Mouse (Mus musculus): ENCODE measurements around the gene Mmp20. TPM values are rescaled to one million over a fixed set of nuclear protein-coding genes. Genes with fewer than 3 reads are reported as not detected.
A peak's percentile ranks its signal among the peaks of the same experiment; 100 is the strongest.

Mmp20 gene
- polyA plus RNA-seq, 1 experiment from 2014 or later: not detected

DNA sequence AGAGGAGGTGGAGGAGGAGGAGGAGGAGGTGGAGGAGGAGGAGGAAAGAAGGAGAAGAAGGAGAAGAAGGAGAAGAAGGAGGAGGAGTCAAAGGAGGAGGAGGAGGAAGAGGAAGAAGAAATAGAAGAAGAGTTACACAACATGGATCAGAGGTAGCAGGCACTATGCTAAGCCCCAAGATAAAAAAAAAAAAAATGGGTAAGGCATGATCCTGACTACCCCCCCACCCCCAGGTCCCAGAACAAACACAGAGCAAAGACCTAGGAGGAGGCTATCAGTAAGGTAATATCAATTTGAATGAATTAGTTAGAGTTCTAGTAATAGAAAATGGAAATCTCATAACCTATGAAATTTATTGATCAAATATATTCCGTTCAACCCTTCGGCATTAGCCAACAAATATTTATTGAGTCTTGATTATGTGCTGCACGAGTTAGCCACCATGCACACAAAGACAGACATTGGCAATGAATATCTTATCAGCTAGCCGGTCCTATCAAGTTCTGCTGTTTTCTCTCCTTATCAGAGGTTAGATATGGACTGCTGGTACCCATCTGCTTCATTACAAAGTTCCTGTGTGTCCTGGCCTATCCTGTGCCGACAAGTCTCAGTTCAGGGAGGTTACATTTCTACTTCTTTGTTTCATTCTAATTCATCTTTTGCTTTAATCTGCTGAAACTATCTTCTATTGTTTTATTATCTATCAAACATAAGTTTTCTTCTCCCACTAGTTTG is 24.5 kb downstream of the Mmp20 start:
- Histone ChIP-seq H3K4me2 (no peak overlapping the region), H3K36me3 (replicated peaks) (no peaks in the 10 kb centered on the region), H3K27ac (replicated peaks) (no peak overlapping the region), H3K9me3 (replicated peaks) (no peaks in the 10 kb centered on the region), H3K27me3 (no peaks in the 10 kb centered on the region), H3K9ac (no peak overlapping the region), H3K4me3 (replicated peaks) (no peak overlapping the region), H3K4me1 (replicated peaks) (no peaks in the 10 kb centered on the region)
- ATAC-seq (ENCODE audit: insufficient read depth): no peak
- 47% methylated on average over 5 of the region's 5 CpGs for WGBS (ENCODE audit: insufficient replicate concordance)

GRCm38 (mm10) chr9:7657946-7658345 is 29.9 kb downstream of the Mmp20 start:
- no peaks in the 10 kb centered on the region for H3K36me3 ChIP-seq (replicated peaks)
- no peak overlapping the region for H3K9ac ChIP-seq
- no peak overlapping the region; the same call in 1 of the 2 replicates for H3K4me2 ChIP-seq
- H3K4me1 ChIP-seq (replicated peaks): 0 out of 2 replicates have a peak, but pooled peaks cover 2% of the 10 kb centered on the region
- no peak for ATAC-seq (ENCODE audit: insufficient read depth)
- no peak overlapping the region for H3K27ac ChIP-seq (replicated peaks)
- no peaks in the 10 kb centered on the region for H3K9me3 ChIP-seq (replicated peaks)
- H3K27me3 ChIP-seq: no peaks in the 10 kb centered on the region
- 44% methylated on average over 4 of the region's 4 CpGs for WGBS (ENCODE audit: insufficient replicate concordance)
- no peak overlapping the region for H3K4me3 ChIP-seq (replicated peaks)

GRCm38 (mm10) chr9:7659469-7660020 is 31.5 kb downstream of the Mmp20 start:
- Histone ChIP-seq H3K36me3 (replicated peaks) (no peaks in the 10 kb centered on the region), H3K4me2 (no peak overlapping the region), H3K27me3 (no peaks in the 10 kb centered on the region), H3K27ac (replicated peaks) (no peak overlapping the region), H3K4me1 (replicated peaks) (0 out of 2 replicates have a peak, but pooled peaks cover 2% of the 10 kb centered on the region), H3K9me3 (replicated peaks) (no peaks in the 10 kb centered on the region), H3K9ac (no peak overlapping the region), H3K4me3 (replicated peaks) (no peak overlapping the region)
- no peak for ATAC-seq (ENCODE audit: insufficient read depth)
- WGBS (ENCODE audit: insufficient replicate concordance): 67% methylated on average over 6 of the region's 6 CpGs

DNA sequence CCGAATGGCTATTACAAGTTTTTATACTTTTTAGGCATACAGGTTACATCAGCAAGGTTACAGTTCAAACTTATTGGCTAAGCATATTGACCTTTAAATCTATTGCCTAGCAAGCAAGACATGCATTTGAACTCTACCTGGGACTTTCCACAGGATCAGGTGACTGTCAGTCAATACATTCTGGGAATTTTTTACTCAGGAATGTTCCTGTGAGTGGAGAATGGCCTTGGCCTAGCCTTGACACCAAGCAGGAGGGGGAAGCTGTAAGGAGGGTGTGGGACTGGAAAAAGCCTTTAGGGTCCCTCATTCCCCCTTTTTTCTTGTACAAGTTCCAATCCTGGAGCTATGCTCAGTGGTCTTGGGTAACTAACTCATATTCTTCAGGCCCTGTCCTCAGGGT is 33.3 kb downstream of the Mmp20 start:
- 80% methylated on average over 1 of the region's 1 CpGs for WGBS (ENCODE audit: insufficient replicate concordance)
- Histone ChIP-seq H3K9ac (no peak overlapping the region), H3K4me2 (no peak overlapping the region), H3K4me3 (replicated peaks) (no peak overlapping the region), H3K36me3 (replicated peaks) (no peaks in the 10 kb centered on the region), H3K9me3 (replicated peaks) (no peaks in the 10 kb centered on the region), H3K27me3 (no peaks in the 10 kb centered on the region), H3K4me1 (replicated peaks) (0 out of 2 replicates have a peak, but pooled peaks cover 2% of the 10 kb centered on the region), H3K27ac (replicated peaks) (no peak overlapping the region)
- ATAC-seq (ENCODE audit: insufficient read depth): 0 out of 2 replicates have a peak, but pooled peaks have one; percentile 25

DNA sequence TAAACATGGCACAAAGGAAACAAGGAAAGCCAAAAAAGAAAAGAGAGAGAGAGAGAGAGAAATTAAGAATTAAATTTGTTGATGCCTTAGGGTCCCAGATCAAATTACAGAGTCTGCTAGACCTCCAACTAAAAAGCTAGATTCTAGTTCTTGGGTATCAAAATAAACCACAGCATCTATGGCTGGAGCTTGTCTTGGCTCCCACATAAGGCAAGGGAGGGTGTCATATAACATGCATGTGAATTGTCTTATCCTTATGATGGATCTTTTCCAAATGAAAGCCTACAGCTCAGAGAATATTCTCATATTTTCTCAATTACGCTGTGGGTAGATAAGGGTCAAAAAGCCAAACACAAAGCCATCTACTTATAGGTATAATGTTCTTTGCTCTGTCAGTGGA is 41.6 kb downstream of the Mmp20 start:
- ATAC-seq (ENCODE audit: insufficient read depth): no peak
- no peak overlapping the region for H3K27ac ChIP-seq (replicated peaks)
- no peak overlapping the region for H3K4me3 ChIP-seq (replicated peaks)
- H3K27me3 ChIP-seq: no peaks in the 10 kb centered on the region
- no peaks in the 10 kb centered on the region for H3K9me3 ChIP-seq (replicated peaks)
- WGBS (ENCODE audit: insufficient replicate concordance): 61% methylated on average over 1 of the region's 1 CpGs
- no peaks in the 10 kb centered on the region for H3K4me1 ChIP-seq (replicated peaks)
- no peak overlapping the region for H3K9ac ChIP-seq
- H3K4me2 ChIP-seq: no peak overlapping the region
- no peaks in the 10 kb centered on the region for H3K36me3 ChIP-seq (replicated peaks)

GRCm38 (mm10) chr9:7672985-7673384 is 45.0 kb downstream of the Mmp20 start:
- H3K4me1 ChIP-seq (replicated peaks): no peaks in the 10 kb centered on the region
- H3K4me2 ChIP-seq: no peak overlapping the region
- no peak overlapping the region for H3K27ac ChIP-seq (replicated peaks)
- no peaks in the 10 kb centered on the region for H3K9me3 ChIP-seq (replicated peaks)
- ATAC-seq (ENCODE audit: insufficient read depth): no peak
- no peaks in the 10 kb centered on the region for H3K27me3 ChIP-seq
- no peak overlapping the region for H3K9ac ChIP-seq
- no peaks in the 10 kb centered on the region for H3K36me3 ChIP-seq (replicated peaks)
- H3K4me3 ChIP-seq (replicated peaks): no peak overlapping the region
- 31% methylated on average over 9 of the region's 9 CpGs for WGBS (ENCODE audit: insufficient replicate concordance)

GRCm38 (mm10) chr9:7678154-7678837 is 50.3 kb downstream of the Mmp20 start:
- no peak overlapping the region for H3K9ac ChIP-seq
- ATAC-seq (ENCODE audit: insufficient read depth): no peak
- no peak overlapping the region for H3K27ac ChIP-seq (replicated peaks)
- no peaks in the 10 kb centered on the region for H3K9me3 ChIP-seq (replicated peaks)
- H3K4me3 ChIP-seq (replicated peaks): no peak overlapping the region
- 45% methylated on average over 2 of the region's 2 CpGs for WGBS (ENCODE audit: insufficient replicate concordance)
- H3K4me2 ChIP-seq: no peak overlapping the region
- no peaks in the 10 kb centered on the region for H3K27me3 ChIP-seq
- no peaks in the 10 kb centered on the region for H3K36me3 ChIP-seq (replicated peaks)
- no peaks in the 10 kb centered on the region for H3K4me1 ChIP-seq (replicated peaks)

- no peak overlapping the region for H3K9ac ChIP-seq
- H3K9me3 ChIP-seq (replicated peaks): no peaks in the 10 kb centered on the region
- H3K27ac ChIP-seq (replicated peaks): no peak overlapping the region
- H3K4me3 ChIP-seq (replicated peaks): no peak overlapping the region
- no peaks in the 10 kb centered on the region for H3K36me3 ChIP-seq (replicated peaks)
- no peak overlapping the region for H3K4me2 ChIP-seq
- 67% methylated on average over 9 of the region's 9 CpGs for WGBS (ENCODE audit: insufficient replicate concordance)
- ATAC-seq (ENCODE audit: insufficient read depth): no peak
- H3K27me3 ChIP-seq: no peaks in the 10 kb centered on the region
- no peaks in the 10 kb centered on the region for H3K4me1 ChIP-seq (replicated peaks)
Measured at GRCm38 (mm10) chr9:7682081-7682618, 54.1 kb downstream of the Mmp20 start.

DNA sequence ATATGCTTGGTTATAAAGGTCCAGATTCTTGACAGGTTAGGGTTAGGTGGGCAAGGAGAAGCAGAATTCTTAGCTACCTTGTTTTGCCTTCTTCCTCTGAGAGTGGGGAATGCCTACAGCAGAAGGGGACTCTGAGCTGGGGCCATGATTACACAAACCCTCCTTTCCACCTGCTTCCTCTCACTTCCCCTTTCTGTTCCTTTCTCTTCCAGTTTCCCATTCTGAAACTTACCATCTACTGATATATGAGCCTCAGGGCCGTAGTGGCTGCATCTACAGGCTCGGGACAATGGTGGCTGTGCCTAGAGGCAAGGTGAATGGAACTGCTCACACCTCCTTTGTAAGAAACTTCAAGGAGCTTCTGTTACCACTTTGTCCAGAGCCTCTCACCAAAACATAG is 58.0 kb downstream of the Mmp20 start:
- Histone ChIP-seq H3K27me3 (no peaks in the 10 kb centered on the region), H3K36me3 (replicated peaks) (no peaks in the 10 kb centered on the region), H3K9ac (no peak overlapping the region), H3K9me3 (replicated peaks) (no peaks in the 10 kb centered on the region), H3K4me3 (replicated peaks) (no peak overlapping the region), H3K4me1 (replicated peaks) (no peaks in the 10 kb centered on the region), H3K27ac (replicated peaks) (no peak overlapping the region), H3K4me2 (no peak overlapping the region)
- 28% methylated on average over 2 of the region's 2 CpGs for WGBS (ENCODE audit: insufficient replicate concordance)
- no peak for ATAC-seq (ENCODE audit: insufficient read depth)

DNA sequence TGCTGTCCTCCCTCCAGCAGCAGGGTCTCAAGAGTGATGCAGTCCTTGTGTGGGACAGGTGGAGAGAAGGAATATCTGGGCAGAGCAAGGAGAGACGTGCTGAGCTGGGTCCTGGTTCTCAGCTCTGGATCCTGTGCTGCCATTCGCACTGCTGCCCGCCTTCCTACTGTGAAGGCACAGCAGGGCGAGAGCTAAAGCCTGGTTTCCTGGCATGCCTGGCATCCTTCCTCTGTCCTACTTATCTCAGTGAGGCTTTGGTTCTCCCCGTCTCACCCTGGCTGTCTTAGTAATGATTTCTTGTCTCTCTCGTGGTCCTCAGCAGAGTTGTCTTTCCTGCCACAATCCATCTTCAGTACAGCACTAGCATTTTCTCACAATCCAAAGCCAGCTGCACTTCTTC is 61.8 kb downstream of the Mmp20 start:
- WGBS (ENCODE audit: insufficient replicate concordance): 36% methylated on average over 6 of the region's 6 CpGs
- ATAC-seq (ENCODE audit: insufficient read depth): no peak
- no peak overlapping the region for H3K9ac ChIP-seq

DNA sequence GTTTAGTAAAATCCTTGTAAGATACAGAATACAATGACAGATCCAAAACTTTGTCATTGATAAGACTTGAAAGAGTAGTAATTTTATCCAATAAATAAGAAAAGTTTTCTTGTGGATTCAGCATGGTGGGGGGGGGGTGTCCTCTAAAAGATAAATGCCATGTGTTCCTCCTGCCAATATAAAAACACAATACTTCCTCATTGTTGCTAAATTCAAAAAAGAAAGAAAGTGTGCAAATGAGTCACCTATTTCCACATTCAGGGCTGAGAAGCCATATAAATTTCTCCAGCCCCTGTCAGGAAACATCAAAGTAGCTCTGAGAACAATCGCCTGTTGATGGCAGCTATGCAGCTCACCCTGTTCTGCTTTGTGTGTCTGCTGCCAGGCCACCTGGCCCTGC is 63.8 kb downstream of the Mmp20 start, which contains the start of gene Mmp7:
TSS of gene Mmp7 (plus strand) at position 301 of the 400 bp plus-strand sequence.
- ATAC-seq (ENCODE audit: insufficient read depth): no peak

More for the DNA sequence above, 61.8 kb downstream of the Mmp20 start:
- H3K4me2 ChIP-seq: no peak overlapping the region
- H3K4me1 ChIP-seq (replicated peaks): no peaks in the 10 kb centered on the region
- H3K27me3 ChIP-seq: no peaks in the 10 kb centered on the region
- H3K36me3 ChIP-seq (replicated peaks): no peaks in the 10 kb centered on the region
- no peak overlapping the region for H3K27ac ChIP-seq (replicated peaks)
- H3K9me3 ChIP-seq (replicated peaks): no peaks in the 10 kb centered on the region
- no peak overlapping the region for H3K4me3 ChIP-seq (replicated peaks)

More for the DNA sequence above, 63.8 kb downstream of the Mmp20 start, which contains the start of gene Mmp7:
- Histone ChIP-seq H3K4me2 (no peak within 1 kb of the TSS), H3K4me1 (replicated peaks) (no peaks in the 10 kb centered on the region), H3K36me3 (replicated peaks) (no peaks in the 10 kb centered on the region), H3K27ac (replicated peaks) (no peak within 1 kb of the TSS), H3K4me3 (replicated peaks) (no peak within 1 kb of the TSS), H3K9ac (no peak within 1 kb of the TSS), H3K9me3 (replicated peaks) (no peaks in the 10 kb centered on the region), H3K27me3 (no peaks in the 10 kb centered on the region)
- whole genome bisulfite sequencing (ENCODE audit: insufficient replicate concordance): 50% methylated on average over 1 of the region's 1 CpGs
